Mouse (Mus musculus): ENCODE measurements around the gene Mt4.

Gene Mt4

GRCm38 (mm10) chr8:94136933-94137332, at the start of gene Mt4:
Gene Mt4, plus strand, starts transcription at chr8:94137197.
- no peak for DNase-seq (ENCODE audit: inconsistent age in 2 of 2, low spot score in 1 of 2)

GRCm38 (mm10) chr8:94087964-94088363, 49.0 kb upstream of the Mt4 start:
- DNase-seq (ENCODE audit: inconsistent age in 2 of 2, low spot score in 1 of 2) = no peak

GRCm38 (mm10) chr8:94089715-94090114, 47.3 kb upstream of the Mt4 start:
- DNase-seq (ENCODE audit: inconsistent age in 2 of 2, low spot score in 1 of 2) = no peak

GRCm38 (mm10) chr8:94092848-94093247, 44.1 kb upstream of the Mt4 start:
- DNase-seq (ENCODE audit: inconsistent age in 2 of 2, low spot score in 1 of 2) = peak in 1 of 2 experiments; percentile 26

- DNase-seq (ENCODE audit: inconsistent age in 2 of 2, low spot score in 1 of 2) = no peak
Observed at GRCm38 (mm10) chr8:94094281-94094680, 42.7 kb upstream of the Mt4 start.

GRCm38 (mm10) chr8:94098081-94098974, 38.7 kb upstream of the Mt4 start, which contains the start of gene Bbs2:
Gene Bbs2, minus strand, starts transcription at chr8:94098928.
- peak; percentile 99 to 100 for DNase-seq (ENCODE audit: inconsistent age in 2 of 2, low spot score in 1 of 2)

- DNase-seq (ENCODE audit: inconsistent age in 2 of 2, low spot score in 1 of 2) = no peak
Observed at GRCm38 (mm10) chr8:94098996-94099395, 38.0 kb upstream of the Mt4 start.

GRCm38 (mm10) chr8:94104146-94104545, 32.9 kb upstream of the Mt4 start:
- DNase-seq (ENCODE audit: inconsistent age in 2 of 2, low spot score in 1 of 2) = peak; percentile 37 to 77

- DNase-seq (ENCODE audit: inconsistent age in 2 of 2, low spot score in 1 of 2) = peak; percentile 62 to 87
Observed at GRCm38 (mm10) chr8:94107871-94108270, 29.1 kb upstream of the Mt4 start.

GRCm38 (mm10) chr8:94109396-94109795, 27.6 kb upstream of the Mt4 start:
- no peak for DNase-seq (ENCODE audit: inconsistent age in 2 of 2, low spot score in 1 of 2)

- no peak for DNase-seq (ENCODE audit: inconsistent age in 2 of 2, low spot score in 1 of 2)
Observed at GRCm38 (mm10) chr8:94109835-94110234, 27.2 kb upstream of the Mt4 start.

- DNase-seq (ENCODE audit: inconsistent age in 2 of 2, low spot score in 1 of 2) = no peak
Observed at GRCm38 (mm10) chr8:94110526-94111177, 26.3 kb upstream of the Mt4 start.

- DNase-seq (ENCODE audit: inconsistent age in 2 of 2, low spot score in 1 of 2) = no peak
Observed at GRCm38 (mm10) chr8:94113435-94113834, 23.6 kb upstream of the Mt4 start.

GRCm38 (mm10) chr8:94113972-94114371, 23.0 kb upstream of the Mt4 start:
- no peak for DNase-seq (ENCODE audit: inconsistent age in 2 of 2, low spot score in 1 of 2)

- DNase-seq (ENCODE audit: inconsistent age in 2 of 2, low spot score in 1 of 2) = no peak
Observed at GRCm38 (mm10) chr8:94118776-94119430, 18.1 kb upstream of the Mt4 start.

GRCm38 (mm10) chr8:94121625-94122024, 15.4 kb upstream of the Mt4 start:
- DNase-seq (ENCODE audit: inconsistent age in 2 of 2, low spot score in 1 of 2) = no peak

- DNase-seq (ENCODE audit: inconsistent age in 2 of 2, low spot score in 1 of 2) = no peak
Observed at GRCm38 (mm10) chr8:94122711-94123468, 14.1 kb upstream of the Mt4 start.

GRCm38 (mm10) chr8:94127711-94128110, 9.3 kb upstream of the Mt4 start:
- no peak for DNase-seq (ENCODE audit: inconsistent age in 2 of 2, low spot score in 1 of 2)

- DNase-seq (ENCODE audit: inconsistent age in 2 of 2, low spot score in 1 of 2) = no peak
Observed at GRCm38 (mm10) chr8:94129133-94129789, 7.7 kb upstream of the Mt4 start.

GRCm38 (mm10) chr8:94130126-94130525, 6.9 kb upstream of the Mt4 start:
- DNase-seq (ENCODE audit: inconsistent age in 2 of 2, low spot score in 1 of 2) = no peak
